Mouse (Mus musculus) spleen, adult 12 weeks (tissue): Measurements from ENCODE around the gene Ppp6r3.

Experiments used
- DNase-seq: peaks from one replicate; pipeline ENCODE4 v3.0.0; 2022; ENCODE audit warnings: low spot score

The Ppp6r3 gene

DNA sequence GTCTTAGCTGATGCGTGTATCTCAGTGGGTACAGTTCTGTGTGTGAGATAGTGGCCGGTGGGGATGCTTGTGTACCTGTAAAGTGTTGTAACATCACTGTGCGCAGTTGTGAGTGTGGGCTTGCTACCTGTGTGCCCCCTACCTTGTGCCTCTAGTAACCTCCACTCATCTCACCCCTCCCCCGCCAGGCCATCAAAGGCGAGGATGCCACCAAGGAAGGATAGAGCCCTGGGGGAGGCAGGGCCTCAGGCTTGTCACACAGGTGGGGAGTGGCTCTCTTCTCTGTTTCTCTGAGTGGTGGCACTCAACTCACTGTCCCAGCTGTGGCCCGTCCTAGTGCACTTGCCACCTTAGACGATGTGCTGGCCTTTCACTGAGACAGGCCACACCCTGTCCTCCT is 144.5 kb downstream of the Ppp6r3 start:
- no peak for DNase-seq

DNA sequence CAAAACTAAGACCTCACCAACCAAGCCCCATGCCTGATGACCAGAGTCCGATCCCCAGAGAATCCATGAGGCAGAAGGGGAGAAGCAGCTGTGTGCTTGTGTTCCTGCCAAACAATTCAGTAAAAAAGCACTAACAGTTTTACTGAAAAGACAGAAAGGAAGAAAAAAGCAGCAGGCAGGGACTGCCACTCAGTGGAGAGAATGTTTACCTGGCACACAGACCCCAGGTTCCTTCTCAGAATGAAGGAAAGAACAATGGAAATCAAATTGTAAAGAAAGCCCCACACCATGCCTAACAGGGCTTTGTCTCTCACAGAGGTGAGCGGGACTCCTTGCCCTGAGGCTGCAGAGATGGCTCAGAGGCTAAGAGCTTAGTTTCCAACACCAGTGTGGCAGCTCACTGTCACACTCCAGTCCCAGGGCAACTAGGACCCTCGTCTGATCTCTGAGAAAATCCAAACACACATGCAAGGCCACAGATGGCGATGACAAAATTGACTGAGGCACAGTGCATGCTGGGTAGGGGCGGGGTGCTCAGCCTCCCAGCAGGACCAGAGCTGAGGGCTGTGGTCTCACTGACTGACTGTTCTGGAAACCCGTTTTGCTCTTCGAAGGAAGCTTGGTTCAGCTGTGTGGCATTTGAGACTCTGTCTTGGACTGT is 146.3 kb downstream of the Ppp6r3 start:
- no peak for DNase-seq

DNA sequence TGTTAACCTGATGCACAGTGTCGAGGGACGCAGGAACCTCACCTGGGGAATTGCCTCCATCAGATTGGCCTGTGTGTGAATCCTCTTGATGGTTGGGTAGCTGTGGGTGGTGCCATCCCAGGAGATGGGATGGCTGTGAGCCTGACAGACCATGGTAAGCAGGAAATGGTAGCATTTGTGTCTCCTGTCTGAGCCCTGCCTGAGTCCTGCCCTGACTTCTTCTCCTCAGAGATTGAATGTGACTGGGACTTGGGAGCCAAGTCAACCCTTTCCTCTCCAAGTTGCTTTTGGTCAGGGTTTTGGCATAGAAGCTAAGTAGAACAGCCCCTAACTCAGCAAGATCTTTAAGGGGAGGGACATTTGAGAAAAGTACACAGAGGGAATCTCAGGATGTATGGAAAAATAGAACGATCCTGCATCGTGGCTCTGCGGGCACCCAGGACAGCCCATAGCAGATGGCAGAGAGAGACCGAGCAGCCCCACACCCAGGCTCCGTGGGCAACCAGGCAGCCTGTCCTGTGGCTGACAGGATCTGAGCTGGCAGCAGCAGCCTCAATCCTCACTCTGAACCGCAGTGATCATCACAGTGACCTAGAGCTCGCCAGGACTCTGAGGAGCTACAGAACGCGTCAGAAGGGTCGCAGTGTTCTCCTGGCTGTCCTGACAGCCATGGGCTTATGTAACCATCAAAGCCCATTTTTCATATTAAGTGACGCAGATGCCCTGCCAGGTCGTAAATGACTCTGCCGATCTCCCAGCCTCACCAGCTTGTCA is 147.3 kb downstream of the Ppp6r3 start:
- DNase-seq: no peak

DNA sequence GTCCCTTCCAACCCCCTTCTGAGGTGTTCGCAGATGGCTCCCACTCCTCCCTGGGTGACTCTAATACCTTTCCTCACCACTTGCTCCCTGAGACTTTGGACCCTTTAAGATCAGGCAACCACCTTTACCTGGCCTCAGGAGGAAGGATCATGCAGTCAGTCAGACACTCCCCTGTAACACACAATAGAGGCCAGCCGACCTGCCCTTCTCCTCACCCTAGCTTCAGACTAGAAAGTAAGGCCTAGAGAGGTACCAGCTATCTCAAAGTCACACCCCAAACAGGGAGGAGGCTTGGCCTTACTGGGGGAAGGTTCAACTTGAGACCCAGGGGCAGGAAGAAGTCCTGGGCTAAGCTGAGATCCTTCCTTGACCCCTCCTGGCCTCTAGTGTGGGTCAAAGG is 151.3 kb downstream of the Ppp6r3 start:
- no peak for DNase-seq

DNA sequence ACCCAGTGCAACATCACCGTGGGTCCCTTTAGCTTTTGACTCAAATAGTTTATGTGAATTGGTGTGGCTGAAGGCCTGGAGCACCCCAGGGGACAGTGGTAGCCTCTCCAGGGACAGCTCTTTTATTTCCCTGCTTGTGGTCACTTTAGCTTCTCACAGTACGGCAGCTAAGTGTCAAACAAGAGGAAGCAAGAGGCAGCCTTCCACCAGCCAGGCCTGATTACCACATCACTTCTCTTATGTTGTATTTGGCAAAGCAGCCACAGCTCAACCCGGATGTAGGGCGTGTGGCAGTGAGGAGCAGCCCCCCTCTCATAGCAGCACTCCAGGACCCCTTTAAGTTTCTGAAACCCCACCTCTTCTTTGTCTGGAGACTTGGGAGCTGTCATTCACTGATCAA is 152.6 kb downstream of the Ppp6r3 start:
- DNase-seq: no peak

DNA sequence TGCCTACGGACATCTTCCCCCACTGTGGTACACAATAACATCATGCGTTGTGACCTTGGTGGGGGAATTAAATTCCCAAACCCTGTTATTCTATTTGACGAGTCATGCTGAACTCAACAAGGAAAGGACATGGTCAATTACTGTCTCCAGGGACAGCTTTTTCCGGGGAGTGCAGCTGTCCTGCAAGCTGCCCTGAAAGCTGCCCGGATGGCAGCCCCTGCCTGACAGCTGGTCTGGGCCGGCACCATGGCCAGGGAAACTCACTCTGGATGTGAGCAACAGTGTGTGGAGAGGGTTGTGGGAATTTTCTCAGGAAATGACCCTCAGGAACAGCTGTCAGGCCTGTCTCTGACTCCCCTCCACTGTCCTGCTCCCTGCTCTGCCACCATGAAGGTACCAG is 153.1 kb downstream of the Ppp6r3 start:
- DNase-seq: no peak

DNA sequence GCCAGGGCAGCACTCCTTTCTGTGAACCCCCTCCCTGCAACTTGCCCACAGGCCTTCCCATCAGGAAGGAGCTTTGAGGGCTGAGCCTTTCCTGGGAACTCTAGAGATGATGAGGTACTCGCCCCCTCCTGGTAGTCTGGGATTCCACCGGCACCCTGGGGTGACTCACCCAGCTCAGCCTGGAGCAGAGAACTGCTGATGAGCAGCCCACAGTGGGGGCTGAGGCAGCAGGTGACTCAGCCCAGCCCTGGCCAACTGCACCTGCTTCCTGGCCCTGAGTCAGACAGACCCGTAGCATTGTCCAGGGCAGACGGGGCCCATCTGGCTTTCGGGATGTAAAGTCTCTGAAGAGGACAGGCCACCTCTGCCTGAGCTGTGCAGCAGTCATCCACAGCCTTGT is 156.3 kb downstream of the Ppp6r3 start:
- no peak for DNase-seq

DNA sequence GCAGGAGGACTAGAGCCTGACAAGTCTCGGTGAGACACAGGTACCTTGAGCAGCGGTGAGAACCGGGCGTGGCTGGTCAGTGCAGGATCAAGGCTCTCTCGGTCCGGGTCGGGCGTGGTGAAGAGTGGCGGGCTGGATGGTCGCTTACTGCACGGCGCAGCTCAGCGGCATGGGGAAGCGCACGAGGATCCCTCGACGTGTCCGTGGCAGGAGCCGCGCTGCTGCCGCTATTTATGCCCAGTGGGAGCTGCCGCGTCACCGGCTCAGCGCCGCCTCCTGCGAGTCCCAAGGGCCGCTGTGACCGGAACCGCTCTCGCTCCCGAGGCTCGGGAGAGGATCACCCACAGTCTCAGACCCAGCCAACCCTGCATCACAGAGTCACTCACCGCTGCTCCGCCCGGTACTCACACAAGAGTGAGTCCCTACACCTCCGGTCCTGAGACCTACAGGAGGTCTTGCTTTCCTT is 161.2 kb downstream of the Ppp6r3 start, which contains the start of gene Gal:
TSS of gene Gal (minus strand) at position 277 of the 466 bp plus-strand sequence.
- no peak for DNase-seq

DNA sequence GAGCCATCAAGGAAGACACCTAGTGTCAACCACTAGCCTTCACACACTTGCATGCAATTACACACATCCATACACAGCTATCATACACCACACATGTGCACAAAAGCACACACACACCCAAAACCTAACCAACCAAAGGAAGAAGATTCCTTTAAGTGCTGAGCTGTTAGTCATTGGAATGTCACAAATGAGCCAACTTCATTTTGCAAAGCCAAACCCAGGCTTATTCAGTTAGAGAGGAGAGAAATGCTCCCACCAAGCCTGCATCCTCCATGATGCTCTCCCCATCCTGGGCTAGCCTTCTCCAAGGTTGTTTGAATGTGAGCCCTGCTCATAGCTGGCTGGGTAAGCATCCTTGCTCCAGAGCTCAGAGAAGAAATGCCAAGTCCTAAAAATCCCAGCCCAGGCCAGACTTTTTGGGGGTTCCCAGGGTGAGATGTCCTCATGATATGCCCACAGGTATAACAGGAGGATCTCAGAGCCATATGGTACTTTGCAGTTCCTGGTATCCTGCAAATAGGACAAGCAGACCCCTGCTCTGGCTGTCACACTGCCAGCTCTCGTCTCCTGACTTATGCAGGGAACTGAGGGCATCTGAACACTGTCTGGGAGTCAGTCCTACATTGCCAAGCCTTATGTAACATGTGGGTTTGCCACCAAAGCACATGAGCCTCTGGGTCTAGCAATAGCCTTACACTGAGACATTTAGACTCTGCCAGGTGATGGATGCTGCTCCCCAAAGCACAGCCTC is 169.8 kb downstream of the Ppp6r3 start:
- DNase-seq: no peak
